Mouse (Mus musculus): ENCODE results near the gene Crebrf. TPM values are rescaled to one million over a fixed set of nuclear protein-coding genes. Genes with fewer than 3 reads are reported as not detected.

Gene Crebrf
- total and polyA plus RNA-seq, 2 experiments from 2014 or later, result 11.0 to 31.4 TPM

- Histone ChIP-seq H3K4me2 (ENCODE audit: low read depth) (no peak overlapping the region), H3K27me3 (ENCODE audit: insufficient read depth, low read length) (no peaks in the 10 kb centered on the region), H3K36me3 (ENCODE audit: insufficient read depth) (peaks cover 11% of the 10 kb centered on the region), H3K9ac (no peak overlapping the region), H3K27ac (ENCODE audit: low read depth, low read length) (no peak overlapping the region), H3K9me3 (ENCODE audit: low read length) (no peaks in the 10 kb centered on the region), H3K4me1 (ENCODE audit: insufficient read depth) (no peaks in the 10 kb centered on the region), H3K4me3 (ENCODE audit: low read depth, low read length) (no peak overlapping the region)
- DNase-seq, result no peak
- TF ChIP-seq CTCF (IDR thresholded peaks at IDR 0.05; ENCODE audit: low read depth), result no peak
- ATAC-seq, result no peak
- WGBS, result 53% methylated on average over 4 of the region's 4 CpGs
Observed at GRCm38 (mm10) chr17:26742581-26742980, 27.1 kb downstream of the Crebrf start.

- 66% methylated on average over 1 of the region's 1 CpGs for WGBS
- Histone ChIP-seq H3K27ac (ENCODE audit: low read depth, low read length) (no peak overlapping the region), H3K36me3 (ENCODE audit: insufficient read depth) (peaks cover 11% of the 10 kb centered on the region), H3K4me2 (ENCODE audit: low read depth) (no peak overlapping the region), H3K4me3 (ENCODE audit: low read depth, low read length) (no peak overlapping the region), H3K9ac (no peak overlapping the region), H3K4me1 (ENCODE audit: insufficient read depth) (no peaks in the 10 kb centered on the region), H3K27me3 (ENCODE audit: insufficient read depth, low read length) (no peaks in the 10 kb centered on the region), H3K9me3 (ENCODE audit: low read length) (no peaks in the 10 kb centered on the region)
- no peak for TF ChIP-seq CTCF (IDR thresholded peaks at IDR 0.05; ENCODE audit: low read depth)
- ATAC-seq (no peak), DNase-seq (no peak)
Observed at GRCm38 (mm10) chr17:26743294-26743693, 27.8 kb downstream of the Crebrf start.

GRCm38 (mm10) chr17:26749975-26750374 lies 34.5 kb downstream of the Crebrf start:
- no peak overlapping the region for H3K4me3 ChIP-seq (ENCODE audit: low read depth, low read length)
- WGBS, result 91% methylated on average over 3 of the region's 3 CpGs
- no peak for DNase-seq
- ATAC-seq, result no peak
- H3K9me3 ChIP-seq (ENCODE audit: low read length), result no peaks in the 10 kb centered on the region
- H3K4me2 ChIP-seq (ENCODE audit: low read depth), result no peak overlapping the region
- no peaks in the 10 kb centered on the region for H3K27me3 ChIP-seq (ENCODE audit: insufficient read depth, low read length)
- H3K27ac ChIP-seq (ENCODE audit: low read depth, low read length), result no peak overlapping the region
- no peak for TF ChIP-seq CTCF (IDR thresholded peaks at IDR 0.05; ENCODE audit: low read depth)
- peaks cover 3% of the 10 kb centered on the region; the same call in 1 of the 2 replicates for H3K36me3 ChIP-seq (ENCODE audit: insufficient read depth)
- H3K9ac ChIP-seq, result no peak overlapping the region
- no peaks in the 10 kb centered on the region for H3K4me1 ChIP-seq (ENCODE audit: insufficient read depth)

GRCm38 (mm10) chr17:26752297-26752696 lies 36.8 kb downstream of the Crebrf start:
- no peak for TF ChIP-seq CTCF (IDR thresholded peaks at IDR 0.05; ENCODE audit: low read depth)
- no peak overlapping the region for H3K4me3 ChIP-seq (ENCODE audit: low read depth, low read length)
- no peak overlapping the region for H3K4me2 ChIP-seq (ENCODE audit: low read depth)
- no peak for DNase-seq
- H3K27me3 ChIP-seq (ENCODE audit: insufficient read depth, low read length), result no peaks in the 10 kb centered on the region
- WGBS, result 81% methylated on average over 1 of the region's 1 CpGs
- no peak overlapping the region for H3K9ac ChIP-seq
- ATAC-seq, result no peak
- peaks cover 3% of the 10 kb centered on the region; the same call in 1 of the 2 replicates for H3K36me3 ChIP-seq (ENCODE audit: insufficient read depth)
- H3K27ac ChIP-seq (ENCODE audit: low read depth, low read length), result no peak overlapping the region
- H3K4me1 ChIP-seq (ENCODE audit: insufficient read depth), result no peaks in the 10 kb centered on the region
- H3K9me3 ChIP-seq (ENCODE audit: low read length), result no peaks in the 10 kb centered on the region

GRCm38 (mm10) chr17:26753476-26753875 lies 38.0 kb downstream of the Crebrf start:
- DNase-seq (no peak), ATAC-seq (no peak)
- no peaks in the 10 kb centered on the region for H3K27me3 ChIP-seq (ENCODE audit: insufficient read depth, low read length)
- H3K9me3 ChIP-seq (ENCODE audit: low read length), result no peaks in the 10 kb centered on the region
- 92% methylated on average over 2 of the region's 2 CpGs for WGBS
- H3K4me2 ChIP-seq (ENCODE audit: low read depth), result no peak overlapping the region
- H3K9ac ChIP-seq, result no peak overlapping the region
- peaks cover 3% of the 10 kb centered on the region; the same call in 1 of the 2 replicates for H3K36me3 ChIP-seq (ENCODE audit: insufficient read depth)
- H3K27ac ChIP-seq (ENCODE audit: low read depth, low read length), result no peak overlapping the region
- H3K4me3 ChIP-seq (ENCODE audit: low read depth, low read length), result no peak overlapping the region
- no peak for TF ChIP-seq CTCF (IDR thresholded peaks at IDR 0.05; ENCODE audit: low read depth)
- H3K4me1 ChIP-seq (ENCODE audit: insufficient read depth), result no peaks in the 10 kb centered on the region

GRCm38 (mm10) chr17:26767100-26767753 lies 51.8 kb downstream of the Crebrf start:
- ATAC-seq (no peak), DNase-seq (no peak)
- WGBS, result 88% methylated on average over 5 of the region's 5 CpGs
- Histone ChIP-seq H3K27me3 (ENCODE audit: insufficient read depth, low read length) (no peaks in the 10 kb centered on the region), H3K4me1 (ENCODE audit: insufficient read depth) (no peaks in the 10 kb centered on the region), H3K4me2 (ENCODE audit: low read depth) (no peak overlapping the region), H3K4me3 (ENCODE audit: low read depth, low read length) (no peak overlapping the region), H3K9me3 (ENCODE audit: low read length) (no peaks in the 10 kb centered on the region), H3K27ac (ENCODE audit: low read depth, low read length) (no peak overlapping the region), H3K36me3 (ENCODE audit: insufficient read depth) (peaks cover 14% of the 10 kb centered on the region), H3K9ac (no peak overlapping the region)
- TF ChIP-seq CTCF (IDR thresholded peaks at IDR 0.05; ENCODE audit: low read depth), result no peak

GRCm38 (mm10) chr17:26767754-26768124 lies 52.3 kb downstream of the Crebrf start:
- H3K4me2 ChIP-seq (ENCODE audit: low read depth), result no peak overlapping the region
- H3K9me3 ChIP-seq (ENCODE audit: low read length), result no peaks in the 10 kb centered on the region
- no peaks in the 10 kb centered on the region for H3K27me3 ChIP-seq (ENCODE audit: insufficient read depth, low read length)
- H3K4me1 ChIP-seq (ENCODE audit: insufficient read depth), result no peaks in the 10 kb centered on the region
- ATAC-seq (no peak), DNase-seq (no peak)
- no peak overlapping the region for H3K9ac ChIP-seq
- H3K36me3 ChIP-seq (ENCODE audit: insufficient read depth), result peaks cover 14% of the 10 kb centered on the region
- no peak overlapping the region for H3K4me3 ChIP-seq (ENCODE audit: low read depth, low read length)
- no peak overlapping the region for H3K27ac ChIP-seq (ENCODE audit: low read depth, low read length)
- TF ChIP-seq CTCF (IDR thresholded peaks at IDR 0.05; ENCODE audit: low read depth), result no peak
- 79% methylated on average over 2 of the region's 2 CpGs for WGBS
